Mouse (Mus musculus) left cerebral cortex, adult 18-20 months (tissue): ENCODE measurements around the gene Gm11627. TPM values are rescaled to one million over a fixed set of nuclear protein-coding genes. Genes with fewer than 3 reads are reported as not detected.

Experiments used
- DNase-seq, 2 experiments: peaks; one replicate each; pipeline ENCODE4 v3.0.0; 2021 to 2022; ENCODE audit warnings: low spot score in 2 of 2, mixed read lengths in 1 of 2
- total RNA-seq, 2 experiments: library from RNA; stranded (reverse); gene quantifications; 2 replicates each; pipeline ENCODE4 v1.2.3; 2021

Gm11627 gene
- total RNA-seq, 2 experiments from 2014 or later, result 3.7 to 5.4 TPM

DNA sequence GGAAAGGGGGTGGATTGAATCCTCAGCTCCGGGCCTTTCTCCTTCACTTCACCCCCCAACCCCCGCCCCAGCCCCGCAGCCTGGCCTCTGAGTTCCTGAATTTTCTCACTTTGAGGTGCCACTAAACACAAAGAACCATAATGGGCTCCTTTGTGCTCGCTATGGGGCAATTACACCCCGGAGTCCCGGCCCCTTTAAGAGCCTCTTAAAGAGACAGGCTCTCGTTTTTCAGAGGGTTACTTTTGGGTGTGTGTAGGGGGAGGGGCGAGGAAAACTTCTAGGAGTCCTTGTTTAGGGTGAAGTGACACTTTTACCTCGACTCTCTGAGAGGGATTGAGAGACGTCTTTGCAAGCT is 24.2 kb upstream of the Gm11627 start:
- no peak for DNase-seq

DNA sequence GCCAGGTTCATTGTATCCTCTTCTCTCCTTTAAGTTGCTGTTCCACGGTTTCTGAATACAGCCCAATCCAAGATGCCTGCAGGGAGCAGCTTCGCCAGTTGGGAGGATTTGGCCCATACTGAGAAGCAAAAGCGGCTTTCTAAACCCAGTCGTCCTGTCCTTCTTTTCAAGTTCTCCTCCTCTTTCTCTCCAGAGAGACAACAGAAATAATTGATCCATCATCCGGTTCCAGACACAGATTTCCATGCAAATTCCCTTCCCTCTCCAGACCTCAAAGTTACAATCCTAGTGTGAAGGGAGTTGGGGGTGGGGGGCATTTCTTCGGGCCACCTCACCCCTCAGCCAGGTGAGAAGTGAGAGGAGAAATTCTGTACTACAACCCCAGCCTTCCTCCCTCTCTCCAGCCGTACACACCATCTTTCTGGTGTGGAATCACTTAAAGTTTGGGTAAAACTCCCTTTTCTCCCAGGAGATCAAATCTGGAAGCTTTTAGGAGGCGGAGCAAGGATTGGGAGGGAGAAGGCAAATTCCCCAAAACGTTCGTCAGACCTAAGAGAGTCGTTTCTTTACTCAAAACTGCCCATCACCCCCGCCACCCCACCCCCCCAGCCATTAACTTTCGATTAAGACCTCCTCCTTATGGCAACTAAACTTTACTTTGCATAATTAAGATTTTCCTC is 23.7 kb upstream of the Gm11627 start:
- no peak for DNase-seq

DNA sequence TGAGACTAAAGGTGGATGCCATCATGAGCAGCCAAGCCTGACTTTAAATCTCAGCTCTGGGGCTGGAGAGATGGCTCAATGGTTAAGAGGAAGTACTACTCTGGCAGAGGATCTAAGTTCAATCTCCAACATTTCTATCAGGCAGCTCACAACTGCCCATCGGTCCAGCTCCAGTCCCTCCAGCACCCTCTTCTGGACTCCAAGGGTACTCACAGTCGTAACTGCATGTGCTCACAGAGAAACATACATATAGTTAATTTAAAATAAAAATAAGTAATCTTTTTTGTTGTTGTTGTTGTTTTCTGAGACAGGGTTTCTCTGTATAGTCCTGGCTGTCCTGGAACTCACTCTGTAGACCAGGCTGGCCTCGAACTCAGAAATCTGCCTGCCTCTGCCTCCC is 20.7 kb upstream of the Gm11627 start:
- DNase-seq, result no peak

DNA sequence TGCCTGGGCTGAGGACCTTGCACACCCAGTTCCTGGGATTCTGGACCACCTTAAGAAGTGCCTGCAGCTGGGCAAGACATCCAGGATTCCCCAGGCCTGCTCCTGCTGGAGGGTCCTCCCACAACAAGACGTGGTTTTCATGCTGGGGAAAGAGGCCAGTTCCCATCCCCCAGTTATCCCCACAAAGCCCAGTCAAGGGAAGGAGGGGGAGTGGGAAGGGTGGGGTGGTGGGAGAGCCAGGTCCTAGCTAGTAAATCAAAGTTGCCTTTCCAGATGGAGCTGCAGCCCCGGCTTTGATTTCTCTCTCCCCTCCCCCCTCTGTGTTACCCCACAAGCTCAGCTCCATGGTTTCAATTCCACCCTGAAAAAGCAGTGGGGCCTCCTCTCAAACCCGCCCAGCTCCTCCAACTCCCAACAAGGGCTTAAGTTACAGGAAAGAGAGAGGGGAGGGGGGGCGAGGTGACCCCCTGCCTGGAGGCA is 16.1 kb upstream of the Gm11627 start:
- DNase-seq, result no peak

DNA sequence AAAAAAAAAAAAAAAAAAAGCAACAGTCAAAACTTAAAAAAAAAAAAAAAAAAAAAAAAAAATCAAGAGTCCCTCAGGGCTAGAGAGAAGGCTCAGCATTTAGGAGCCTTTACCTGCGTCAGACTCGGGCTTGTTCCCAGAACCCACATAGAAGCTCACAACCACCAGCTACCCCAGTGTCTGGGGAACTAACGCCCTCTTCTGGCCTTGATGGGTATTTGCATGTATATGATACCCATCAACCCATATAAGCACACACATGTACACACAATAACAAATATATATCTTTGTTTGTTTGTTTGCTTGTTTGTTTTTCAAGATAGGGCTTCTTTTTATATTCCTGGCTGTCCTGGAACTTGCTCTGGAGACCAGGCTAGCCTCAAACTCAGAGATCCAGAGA is 8.3 kb upstream of the Gm11627 start:
- no peak for DNase-seq

DNA sequence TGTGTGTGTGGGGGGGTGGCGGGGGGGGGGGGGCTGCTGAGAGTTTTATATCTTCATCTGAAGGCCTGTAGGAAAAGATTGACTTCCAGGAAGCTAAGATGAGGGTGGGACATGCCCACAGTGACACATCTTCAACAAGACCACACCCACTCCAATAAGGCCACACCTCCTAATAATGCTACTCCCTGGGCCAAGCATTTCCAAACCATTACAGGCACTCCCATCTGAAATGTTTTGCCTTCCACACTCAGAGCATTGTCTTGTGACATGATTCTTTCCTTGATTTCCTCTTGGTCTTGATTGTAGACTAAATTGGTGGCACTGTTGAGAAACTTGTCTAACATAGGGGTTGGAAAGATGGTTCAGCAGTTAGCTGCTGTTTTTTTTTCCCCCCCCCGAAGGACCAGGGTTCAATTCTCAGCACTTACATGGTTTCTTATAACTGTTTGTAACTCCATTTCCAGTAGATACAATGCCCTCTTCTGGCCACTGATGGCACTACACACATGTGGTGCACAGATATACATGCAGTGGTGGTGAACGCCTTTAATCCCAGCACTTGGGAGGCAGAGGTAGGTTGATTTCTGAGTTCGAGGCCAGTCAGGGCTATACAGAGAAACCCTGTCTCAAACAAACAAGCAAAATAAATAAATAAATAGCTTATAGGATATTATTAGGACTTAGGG is 7.3 kb upstream of the Gm11627 start:
- DNase-seq, result no peak

DNA sequence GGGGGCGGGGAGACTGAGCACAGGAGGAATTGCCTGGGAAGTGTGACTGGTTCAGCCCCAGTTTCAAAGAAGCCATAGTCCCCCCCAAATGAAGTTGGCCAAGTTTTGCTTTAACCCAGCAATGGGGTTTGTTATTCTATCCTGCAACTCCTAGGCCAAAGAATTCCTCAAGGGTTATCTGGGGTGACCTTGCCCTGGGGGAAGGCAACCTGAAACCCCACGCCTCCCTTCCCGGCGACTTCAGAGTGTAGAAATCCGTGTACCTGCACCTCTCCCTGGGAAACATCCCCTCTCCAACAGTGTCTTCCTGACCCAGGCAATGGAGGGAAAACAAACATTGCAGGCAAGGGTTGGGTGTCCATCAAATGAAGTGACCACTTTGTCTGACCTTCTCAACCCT is 3.5 kb upstream of the Gm11627 start:
- DNase-seq, result no peak

DNA sequence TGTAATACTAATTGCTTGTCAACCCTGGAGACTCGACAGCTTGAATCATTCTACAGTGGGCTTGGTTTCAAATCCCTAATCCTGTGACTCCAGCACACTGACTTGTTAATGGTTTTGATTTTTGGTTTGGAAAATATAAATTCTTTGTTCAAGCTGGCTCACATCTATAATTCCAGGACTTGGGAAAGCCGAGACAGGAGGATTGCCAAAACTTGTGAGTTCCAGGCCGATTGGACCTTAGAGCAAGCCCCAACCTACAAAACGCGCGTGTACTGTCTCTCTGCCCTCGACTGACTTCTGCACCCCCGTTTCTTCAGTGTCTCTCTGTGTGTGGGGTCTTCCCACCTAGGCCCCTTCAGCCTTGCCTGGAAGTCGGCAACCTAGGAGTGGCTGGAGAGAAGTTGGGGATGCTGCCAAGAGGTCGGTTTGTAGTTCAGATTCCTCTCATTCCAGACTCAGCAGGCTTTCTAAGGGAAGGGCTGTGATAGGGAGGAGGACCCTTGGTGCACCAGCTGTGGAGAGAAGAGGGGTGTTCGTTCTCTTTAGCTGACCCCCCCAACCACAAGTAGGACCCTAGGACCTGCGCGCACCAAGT is 2.9 kb upstream of the Gm11627 start:
- no peak for DNase-seq

DNA sequence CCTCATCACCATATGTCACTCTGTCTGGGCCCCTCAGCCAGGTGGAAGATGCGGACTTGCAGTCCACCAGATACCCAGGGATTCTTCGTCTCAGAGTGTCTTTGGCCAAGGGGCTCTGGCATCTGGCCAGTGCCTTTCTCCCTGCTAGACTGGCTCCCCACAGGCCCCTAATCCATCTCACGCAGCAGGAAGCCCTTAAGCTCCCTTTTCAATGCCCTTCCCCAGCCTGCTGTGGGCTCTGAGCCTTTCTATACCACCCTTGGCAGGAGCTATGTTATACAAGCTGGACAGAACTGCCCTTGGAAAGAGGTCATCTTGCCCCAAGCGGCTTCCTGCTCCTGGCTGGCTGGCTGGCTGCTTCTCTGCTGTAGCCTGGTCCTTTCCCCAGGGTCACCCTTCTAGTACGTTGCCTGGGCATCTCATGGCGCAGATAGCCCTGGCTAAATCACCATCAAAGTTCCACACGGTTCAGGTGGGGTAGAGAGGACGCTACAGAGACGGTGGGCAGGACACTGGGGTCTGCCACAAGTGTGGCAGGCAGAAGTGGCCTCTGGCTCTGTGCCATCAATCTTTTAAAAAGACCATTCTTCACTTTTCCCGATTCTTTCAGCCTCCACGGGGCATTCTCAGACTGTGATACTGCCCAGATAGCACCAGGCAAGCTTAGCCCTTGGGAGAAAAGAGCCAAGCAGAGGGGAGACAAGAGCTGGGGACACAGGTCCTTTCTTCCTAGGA is 2.2 kb upstream of the Gm11627 start:
- DNase-seq, result no peak

DNA sequence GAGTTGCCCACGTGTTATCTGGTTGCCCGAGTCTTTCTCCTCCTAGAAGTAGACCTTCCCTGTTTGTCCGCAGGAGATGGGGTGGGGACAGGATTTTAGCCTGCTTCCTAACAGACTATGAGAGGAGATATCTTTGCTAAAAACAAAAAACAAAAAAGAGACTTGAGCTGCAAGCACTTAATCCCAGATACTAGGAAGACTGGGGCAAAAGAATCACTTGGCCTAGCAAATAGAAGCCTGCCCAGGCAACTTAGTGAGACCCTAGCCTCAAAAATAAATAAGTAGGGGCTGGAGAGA is 721 bp upstream of the Gm11627 start:
- DNase-seq, result no peak

DNA sequence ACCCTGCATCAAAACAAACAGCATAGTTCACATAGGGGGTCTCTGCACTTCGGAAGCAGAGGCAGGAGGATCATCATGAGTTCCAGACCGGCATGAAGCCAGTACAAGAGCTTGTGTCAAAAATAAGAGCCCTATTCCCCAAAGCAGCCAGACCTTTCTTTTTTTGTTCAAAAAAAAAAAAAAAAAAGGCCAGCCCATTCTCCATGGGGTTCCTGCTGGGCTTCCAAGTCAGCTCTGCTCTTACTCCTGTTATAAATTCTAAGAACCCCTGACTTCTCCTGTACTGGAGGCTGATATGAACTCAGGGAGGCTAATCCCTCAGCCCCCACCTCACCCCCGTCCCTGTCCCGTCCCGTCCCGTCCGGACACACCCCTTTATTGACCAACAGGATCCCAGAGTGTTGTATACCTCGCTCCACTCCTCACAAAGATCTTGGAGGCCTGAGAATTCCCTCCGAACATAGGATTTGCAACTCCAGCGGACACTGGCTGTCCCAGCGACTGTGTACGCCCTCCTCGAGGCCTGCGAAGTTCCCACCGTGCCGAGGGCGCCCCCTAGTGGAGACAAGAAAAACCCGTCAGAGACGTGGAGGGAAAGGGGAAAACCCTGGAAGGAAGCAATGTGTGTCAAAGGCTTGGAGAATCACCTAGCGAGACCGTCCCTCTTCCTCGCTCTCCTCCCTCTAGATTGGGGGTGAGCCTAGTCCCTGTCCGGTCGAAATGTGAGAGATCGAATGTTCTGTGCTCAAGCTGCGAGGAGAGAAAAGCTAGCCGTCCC is 731 bp downstream of the Gm11627 start:
- peak; percentile 77 to 78 for DNase-seq

DNA sequence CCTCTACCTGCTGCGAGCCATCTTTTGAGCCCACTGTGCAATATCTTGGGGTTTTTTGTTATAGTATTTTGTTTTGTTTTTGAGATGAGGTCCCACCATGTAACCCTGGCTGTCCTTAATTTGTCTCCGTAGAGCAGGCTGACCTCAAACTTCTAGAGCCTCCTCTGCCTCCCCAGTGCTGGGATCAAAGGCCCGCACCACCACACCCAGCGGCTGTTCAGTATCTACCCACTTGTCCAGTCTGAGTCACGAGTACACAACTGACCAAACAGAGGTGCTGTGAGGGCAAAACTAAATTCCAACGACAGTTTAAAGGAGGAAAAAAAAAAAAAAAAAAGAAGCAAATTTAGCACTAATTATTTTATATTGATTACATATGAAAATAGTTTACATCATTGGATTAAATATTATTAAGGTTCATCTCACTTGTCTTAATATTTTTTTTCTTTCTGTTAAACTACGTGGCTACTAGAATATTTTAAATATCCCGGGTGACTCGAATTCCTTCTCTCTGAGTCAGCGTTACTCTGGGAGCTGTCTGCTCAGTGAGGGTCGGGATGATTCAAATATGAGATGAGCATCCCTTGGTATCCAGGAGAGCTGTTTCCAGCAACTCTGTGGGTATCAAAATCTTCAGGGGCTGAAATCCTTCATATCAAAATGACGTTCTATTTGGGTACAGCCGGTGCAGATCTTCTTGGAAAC is 3.1 kb downstream of the Gm11627 start:
- no peak for DNase-seq

DNA sequence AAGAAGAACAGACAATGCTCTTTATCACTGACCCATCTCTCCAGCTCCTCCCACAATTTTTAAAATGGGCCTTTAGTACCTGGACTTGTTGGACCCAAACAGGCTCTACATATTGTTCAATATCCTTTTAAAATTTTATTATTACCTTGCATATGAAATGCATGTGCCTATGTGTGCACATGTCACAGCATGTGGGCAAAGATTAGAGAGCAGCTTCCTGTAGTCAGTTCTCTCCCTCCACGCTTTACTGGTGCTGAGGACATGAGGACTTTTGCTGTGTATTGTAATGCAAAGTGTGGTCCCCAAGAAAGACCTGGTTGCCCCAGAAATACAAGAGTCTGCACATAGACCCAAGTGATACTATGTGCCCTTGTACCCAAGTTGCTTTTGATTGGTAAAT is 4.2 kb downstream of the Gm11627 start:
- DNase-seq, result no peak

DNA sequence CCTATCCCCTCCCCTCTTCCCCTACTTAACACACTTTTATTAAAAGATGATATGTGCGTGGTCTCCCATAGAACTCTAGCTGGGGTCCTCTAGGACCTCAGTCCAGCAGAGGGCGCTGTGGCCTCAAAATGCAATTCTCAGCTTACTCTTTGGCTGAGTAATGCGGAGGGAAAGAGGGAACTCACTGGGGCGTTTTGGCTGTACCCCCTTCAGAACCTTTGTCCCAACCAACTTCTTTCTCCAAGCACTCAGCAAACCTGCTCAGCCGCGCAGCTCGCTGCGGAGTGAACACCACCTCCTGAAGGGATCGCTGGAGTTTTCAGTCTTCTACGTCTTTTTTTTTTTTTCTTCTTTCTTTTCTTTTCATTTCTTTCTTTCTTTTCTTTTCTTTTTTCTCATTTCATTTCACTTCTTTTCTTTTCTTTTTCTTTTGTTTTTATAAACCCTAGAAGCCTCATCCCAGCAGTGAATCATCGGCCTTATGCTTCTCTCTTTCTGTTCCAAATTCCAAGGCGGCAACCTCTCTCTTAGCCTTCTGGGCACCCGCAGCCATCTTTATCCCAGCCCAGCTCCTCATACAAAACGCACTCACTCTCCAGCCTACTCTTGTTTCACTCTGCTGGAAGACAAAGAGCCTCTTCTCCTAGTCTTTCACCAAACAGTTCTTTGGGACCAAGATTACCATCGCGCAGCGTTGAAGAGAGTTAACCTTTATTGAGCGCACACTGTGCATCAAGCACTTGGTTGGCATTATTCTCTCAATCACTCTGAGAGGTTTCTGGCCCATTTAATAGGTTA is 6.2 kb downstream of the Gm11627 start:
- DNase-seq, result peak; percentile 81 to 91

DNA sequence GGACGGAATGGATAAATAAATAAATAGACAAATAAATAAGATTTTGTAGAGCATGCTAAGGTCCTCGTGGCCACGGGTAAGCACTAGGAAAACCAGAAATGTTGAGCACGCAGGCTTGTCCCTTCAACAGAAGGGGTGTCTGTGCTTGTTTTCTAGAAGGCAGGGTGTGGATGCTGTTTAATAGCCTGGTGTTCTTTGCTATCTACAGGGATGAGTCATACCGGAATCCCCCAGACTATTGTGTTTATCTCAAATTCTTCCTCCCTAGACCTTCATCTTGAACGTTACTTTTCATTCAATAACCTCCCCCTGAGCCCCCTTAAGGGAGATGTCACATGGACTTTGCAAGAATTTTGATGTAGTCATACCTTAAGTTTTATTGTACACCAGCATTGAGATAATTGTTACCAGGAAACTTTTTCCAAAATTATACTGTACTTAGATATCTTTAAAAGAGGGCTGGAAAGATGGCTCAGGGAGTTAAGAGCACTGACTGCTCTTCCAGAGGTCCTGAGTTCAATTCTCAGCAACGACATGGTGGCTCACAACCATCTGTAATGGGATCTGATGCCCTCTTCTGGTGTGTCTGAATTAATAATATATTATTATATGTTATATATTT is 10.4 kb downstream of the Gm11627 start:
- DNase-seq, result no peak

DNA sequence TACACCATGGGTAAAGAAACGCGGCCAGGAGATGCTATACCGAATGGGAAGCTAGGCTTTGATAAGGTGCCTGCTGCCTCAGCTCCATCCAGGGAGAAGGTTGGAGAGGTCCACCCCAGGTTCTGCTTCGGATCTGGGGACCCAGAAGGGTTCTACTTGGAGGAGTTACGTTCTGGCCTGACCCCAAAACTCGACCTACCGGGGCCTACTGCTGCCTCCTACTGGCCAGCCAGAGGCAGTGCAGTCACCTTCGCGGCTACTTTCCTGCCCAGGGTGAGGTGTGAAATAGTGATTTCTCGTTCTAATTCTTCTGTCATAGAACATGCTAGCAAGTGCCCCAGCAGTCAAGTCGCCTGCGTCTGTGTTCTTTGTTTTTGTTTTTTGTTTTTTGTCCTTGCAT is 11.1 kb downstream of the Gm11627 start:
- no peak for DNase-seq

DNA sequence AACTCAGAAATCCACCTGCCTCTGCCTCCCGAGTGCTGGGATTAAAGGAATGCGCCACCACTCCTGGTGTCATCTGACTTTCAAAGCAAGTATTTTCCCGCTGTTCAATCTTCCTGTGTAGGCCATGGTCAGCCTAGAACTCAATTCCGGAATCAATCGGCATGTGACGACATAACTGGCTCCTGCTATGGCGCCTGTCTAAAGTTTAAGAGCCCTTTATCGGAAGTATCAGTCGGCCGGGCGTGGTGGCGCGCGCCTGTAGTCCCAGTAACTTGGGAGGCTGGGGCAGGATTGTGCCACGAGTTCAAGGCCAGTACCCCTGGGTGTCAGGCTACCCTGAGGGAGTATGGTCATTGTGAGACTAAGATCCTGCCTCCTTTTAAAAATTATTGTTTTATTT is 11.5 kb downstream of the Gm11627 start:
- DNase-seq, result no peak

DNA sequence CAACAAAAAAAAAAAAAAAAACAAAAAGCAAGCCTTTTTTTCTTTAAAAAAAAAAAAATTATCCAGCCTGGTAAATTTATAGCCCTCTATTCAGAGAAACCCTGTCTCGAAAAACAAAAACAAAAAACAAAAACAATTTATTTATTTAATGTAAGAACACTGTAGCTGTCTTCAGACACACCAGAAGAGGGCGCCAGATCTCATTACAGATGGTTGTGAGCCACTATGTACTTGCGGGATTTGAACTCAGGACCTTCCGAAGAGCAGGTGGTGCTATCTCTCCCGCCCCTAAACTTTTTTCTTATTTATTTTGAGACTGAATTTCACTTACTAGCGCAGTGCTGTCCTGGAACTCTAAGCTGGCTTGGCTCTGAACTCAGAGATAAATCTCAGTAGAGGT is 12.1 kb downstream of the Gm11627 start:
- DNase-seq, result no peak

DNA sequence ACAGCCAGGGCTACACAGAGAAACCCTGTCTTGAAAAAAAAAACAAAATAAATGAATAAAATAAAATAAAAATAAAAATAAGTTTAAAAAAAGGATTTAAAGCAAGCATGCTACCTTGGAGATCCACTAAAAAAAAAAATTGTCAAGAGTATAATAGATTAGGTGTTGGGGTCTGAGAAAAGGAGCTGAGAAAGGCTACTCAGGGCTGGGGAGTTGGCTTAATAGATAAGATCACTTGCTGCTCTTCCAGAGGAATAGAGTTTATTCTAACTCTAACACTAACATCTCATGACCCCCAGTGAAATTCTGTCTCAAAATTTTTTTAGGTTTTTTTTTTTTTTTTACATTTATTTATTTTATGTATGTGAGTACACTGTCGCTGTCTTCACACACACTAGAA is 13.0 kb downstream of the Gm11627 start:
- DNase-seq, result no peak

DNA sequence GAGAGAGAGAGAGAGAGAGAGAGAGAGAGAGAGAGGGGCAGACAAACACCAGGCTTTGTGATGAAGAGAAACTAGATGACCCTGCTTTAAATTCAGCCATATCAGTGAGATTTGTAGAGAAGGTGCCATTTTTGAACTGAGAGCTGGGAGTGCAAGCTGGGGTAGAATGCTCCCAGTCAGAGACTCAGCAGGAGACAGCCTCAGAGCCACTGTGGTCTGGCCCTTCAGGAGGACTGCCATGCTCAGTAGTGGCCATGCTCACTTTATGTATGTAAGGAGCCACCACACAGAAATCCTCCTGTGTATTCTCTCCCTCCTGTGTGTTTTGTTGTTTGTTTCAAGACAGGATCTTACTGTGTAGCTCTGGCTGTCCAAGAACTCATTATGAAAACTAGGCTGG is 13.5 kb downstream of the Gm11627 start:
- no peak for DNase-seq
